Mouse (Mus musculus) Patski (cell line): ENCODE data around the gene Scp2. TPM values are rescaled to one million over a fixed set of nuclear protein-coding genes. Genes with fewer than 3 reads are reported as not detected.
A peak's percentile ranks its signal among the peaks of the same experiment; 100 is the strongest.

Experiments used
- ATAC-seq: fragments of 100-300 bp; one replicate; pipeline ENCODE4 v1.8.0; 2021
- CTCF ChIA-PET: fragments of 350-600 bp; sonication (Branson Sonifier 250); formaldehyde crosslinking; loops from one replicate; lab custom pipeline; 2022; ENCODE audit warnings: inconsistent platforms; lab: Charles Lee
- POLR2A ChIA-PET: fragments of 350-600 bp; sonication (Branson Sonifier 250); formaldehyde crosslinking; loops from one replicate; lab custom pipeline; 2022; ENCODE audit warnings: antibody characterized with exemption, inconsistent platforms; lab: Charles Lee
- DNase-seq: peaks from one replicate; pipeline ENCODE4 v3.0.0-alpha.2; 2011; ENCODE audit warnings: low read depth, low spot score
- H3K27me3 ChIP-seq: fragments of 371-371 bp; one replicate; pipeline ENCODE4 v1.5.1; 2021
- CTCF ChIP-seq: fragments of 100-300 bp; IDR thresholded peaks from one replicate; pipeline ENCODE4 v1.5.1; 2021
- in situ Hi-C: fragments of 300-500 bp; cut with MboI; formaldehyde crosslinking; loops from 3 replicates; pipeline ENCODE4 v1.11.1; 2018; ENCODE audit warnings: low pct_unique_long_range_greater_than_20kb, mixed read lengths
- polyA plus RNA-seq: library from polyadenylated mRNA; unstranded; gene quantifications from one replicate; pipeline ENCODE4 v1.2.3, GENCODE M21; 2021

Scp2 gene
- polyA plus RNA-seq, 1 experiment from 2014 or later, result 105 TPM

GRCm38 (mm10) chr4:108060774-108061173 is 84.0 kb downstream of the Scp2 start:
- in situ Hi-C loops, result no loop called here

GRCm38 (mm10) chr4:108059601-108060379 is 85.0 kb downstream of the Scp2 start:
- TF ChIP-seq CTCF, result no peak
- H3K27me3 ChIP-seq, result no peaks in the 10 kb centered on the region
- POLR2A ChIA-PET, result interaction anchor here (1.3 kb wide), 1 partner anchor 11 kb away, joined by 3 read pairs; no protein-coding TSS in a partner anchor
- in situ Hi-C loops, result no loop called here
- ATAC-seq (no peak), DNase-seq (no peak)
- CTCF ChIA-PET, result no interaction called here

More at GRCm38 (mm10) chr4:108060774-108061173, 84.0 kb downstream of the Scp2 start:
- CTCF ChIA-PET, result no interaction called here
- no peak for TF ChIP-seq CTCF
- no peak for ATAC-seq
- no peak for DNase-seq
- H3K27me3 ChIP-seq, result no peaks in the 10 kb centered on the region
- POLR2A ChIA-PET, result interaction anchor here (0.5 kb wide), 1 partner anchor 81 kb away, joined by 3 read pairs; no protein-coding TSS in a partner anchor

- POLR2A ChIA-PET, result interaction anchor here (0.7 kb wide), 1 partner anchor 13 kb away, joined by 3 read pairs; no protein-coding TSS in a partner anchor
- DNase-seq (peak; percentile 46), ATAC-seq (peak; percentile 67)
- in situ Hi-C loops, result no loop called here
- no peaks in the 10 kb centered on the region for H3K27me3 ChIP-seq
- CTCF ChIA-PET, result interaction anchor here (0.9 kb wide), 1 partner anchor 19 kb away, joined by 3 read pairs; no protein-coding TSS in a partner anchor
- TF ChIP-seq CTCF, result no peak
Observed at GRCm38 (mm10) chr4:108058166-108058565, 86.6 kb downstream of the Scp2 start.

- H3K27me3 ChIP-seq, result no peaks in the 10 kb centered on the region
- CTCF ChIA-PET, result interaction anchor here (0.9 kb wide), 1 partner anchor 18 kb away, joined by 3 read pairs; no protein-coding TSS in a partner anchor
- DNase-seq, result no peak
- TF ChIP-seq CTCF, result no peak
- ATAC-seq, result no peak
- POLR2A ChIA-PET, result no interaction called here
- in situ Hi-C loops, result no loop called here
Observed at GRCm38 (mm10) chr4:108057247-108057646, 87.6 kb downstream of the Scp2 start.

GRCm38 (mm10) chr4:108055873-108056272 is 88.9 kb downstream of the Scp2 start:
- ATAC-seq (no peak), DNase-seq (no peak)
- no peak for TF ChIP-seq CTCF
- ChIA-PET CTCF (no interaction called here), POLR2A (no interaction called here)
- no peaks in the 10 kb centered on the region for H3K27me3 ChIP-seq
- in situ Hi-C loops, result no loop called here

GRCm38 (mm10) chr4:108052673-108053072 is 92.1 kb downstream of the Scp2 start:
- ChIA-PET CTCF (interaction anchor here (1.3 kb wide), 1 partner anchor 90 kb away, joined by 3 read pairs; no protein-coding TSS in a partner anchor), POLR2A (interaction anchor here (0.9 kb wide), 1 partner anchor 17 kb away, joined by 3 read pairs; no protein-coding TSS in a partner anchor)
- ATAC-seq (no peak), DNase-seq (no peak)
- TF ChIP-seq CTCF, result no peak
- no peaks in the 10 kb centered on the region for H3K27me3 ChIP-seq
- in situ Hi-C loops, result no loop called here

- POLR2A ChIA-PET, result interaction anchor here (0.9 kb wide), 1 partner anchor 18 kb away, joined by 3 read pairs; no protein-coding TSS in a partner anchor
- no peak for ATAC-seq
- no peak for DNase-seq
- CTCF ChIA-PET, result interaction anchor here (1.3 kb wide), 1 partner anchor 89 kb away, joined by 3 read pairs; no protein-coding TSS in a partner anchor
- no peaks in the 10 kb centered on the region for H3K27me3 ChIP-seq
- no peak for TF ChIP-seq CTCF
- in situ Hi-C loops, result no loop called here
Observed at GRCm38 (mm10) chr4:108051687-108052274, 93.0 kb downstream of the Scp2 start.

GRCm38 (mm10) chr4:108046136-108046535 is 98.7 kb downstream of the Scp2 start:
- DNase-seq (no peak), ATAC-seq (no peak)
- ChIA-PET CTCF (no interaction called here), POLR2A (interaction anchor here (1.1 kb wide), 1 partner anchor 17 kb away, joined by 3 read pairs; no protein-coding TSS in a partner anchor)
- no peak for TF ChIP-seq CTCF
- in situ Hi-C loops, result no loop called here
- H3K27me3 ChIP-seq, result no peaks in the 10 kb centered on the region

- POLR2A ChIA-PET, result interaction anchor here (1.1 kb wide), 1 partner anchor 16 kb away, joined by 3 read pairs; no protein-coding TSS in a partner anchor
- H3K27me3 ChIP-seq, result no peaks in the 10 kb centered on the region
- DNase-seq (no peak), ATAC-seq (no peak)
- CTCF ChIA-PET, result no interaction called here
- in situ Hi-C loops, result no loop called here
- TF ChIP-seq CTCF, result no peak
Observed at GRCm38 (mm10) chr4:108045136-108046107, 99.4 kb downstream of the Scp2 start.

- ATAC-seq (no peak), DNase-seq (no peak)
- CTCF ChIA-PET, result no interaction called here
- TF ChIP-seq CTCF, result no peak
- no peaks in the 10 kb centered on the region for H3K27me3 ChIP-seq
- POLR2A ChIA-PET, result no interaction called here
- in situ Hi-C loops, result no loop called here
Observed at GRCm38 (mm10) chr4:108037027-108037426, 107.8 kb downstream of the Scp2 start.
